Mouse (Mus musculus) lung, adult 2 months (tissue): ENCODE results near the gene Naif1.

Source experiments
- CTCF ChIP-seq: fragments of 200-500 bp; IDR thresholded peaks from 2 replicates; pipeline ENCODE4 v1.5.1; 2011; ENCODE audit warnings: mild to moderate bottlenecking, low read length, control low read depth; ENCODE audit not compliant: insufficient read depth
- POLR2A ChIP-seq: fragments of 200-500 bp; IDR thresholded peaks from 2 replicates; pipeline ENCODE4 v1.6.1; 2011; ENCODE audit warnings: low read depth, mild to moderate bottlenecking, control low read depth, low read length, borderline replicate concordance; ENCODE audit errors: extremely low read depth

- no peak for TF ChIP-seq CTCF
- no peak for TF ChIP-seq POLR2A
Measured at GRCm38 (mm10) chr2:32416556-32416955, 33.7 kb upstream of the Naif1 start.
